Mouse (Mus musculus): Measurements from ENCODE around the gene Ptprcap. TPM values are rescaled to one million over a fixed set of nuclear protein-coding genes. Genes with fewer than 3 reads are reported as not detected.

Gene Ptprcap
- total RNA-seq, 2 experiments from 2014 or later = 1.3 to 1.8 TPM

Other genes with a start within 250 kb of the Ptprcap start
- 10 to 100 TPM; 15.7 to 19.6 TPM for gene Tcirg1, start 246.5 kb upstream of the Ptprcap start, total RNA-seq (2021)
- 100 to 1,000 TPM; 137 to 152 TPM for gene Ndufs8, start 240.8 kb upstream of the Ptprcap start, total RNA-seq (2021)
- 1 to 10 TPM; 2.6 to 3.8 TPM for gene Aldh3b1, start 223.8 kb upstream of the Ptprcap start, total RNA-seq (2021)
- 10 to 100 TPM; 16.2 to 16.5 TPM for gene Unc93b1, start 218.4 kb upstream of the Ptprcap start, total RNA-seq (2021)
- gene Aldh3b3, start 195.0 kb upstream of the Ptprcap start, total RNA-seq (2021) = under 1 TPM in 1 of 2 experiments, not detected in 1; 0.27 TPM
- 1 to 10 TPM; 1.0 to 1.4 TPM for gene Aldh3b2, start 181.3 kb upstream of the Ptprcap start, total RNA-seq (2021)
- gene Acy3, start 167.0 kb upstream of the Ptprcap start, total RNA-seq (2021) = 1 to 10 TPM; 2.0 to 2.7 TPM
- not detected for gene Tbx10, start 160.9 kb upstream of the Ptprcap start, total RNA-seq (2021)
- gene Nudt8, start 153.0 kb upstream of the Ptprcap start, total RNA-seq (2021) = 10 to 100 TPM in 1 of 2 experiments, 1 to 10 TPM in 1; 8.8 to 13.3 TPM
- 1 to 10 TPM; 1.2 to 1.8 TPM for gene Gm49405, start 153.0 kb upstream of the Ptprcap start, total RNA-seq (2021)
- gene Doc2g, start 150.3 kb upstream of the Ptprcap start, total RNA-seq (2021) = 1 to 10 TPM; 2.7 to 6.8 TPM
- 100 to 1,000 TPM; 226 to 259 TPM for gene Ndufv1, start 140.8 kb upstream of the Ptprcap start, total RNA-seq (2021)
- gene Gstp1, start 115.6 kb upstream of the Ptprcap start, total RNA-seq (2021) = 100 to 1,000 TPM; 301 to 332 TPM
- gene Gstp2, start 107.6 kb upstream of the Ptprcap start, total RNA-seq (2021) = 10 to 100 TPM; 33.9 to 45.2 TPM
- not detected for gene Gstp3, start 94.0 kb upstream of the Ptprcap start, total RNA-seq (2021)
- not detected for gene Cabp2, start 72.0 kb upstream of the Ptprcap start, total RNA-seq (2021)
- gene Cdk2ap2, start 56.4 kb upstream of the Ptprcap start, total RNA-seq (2021) = 10 to 100 TPM; 28.8 to 34.1 TPM
- 100 to 1,000 TPM; 202 to 203 TPM for gene Pitpnm1, start 53.6 kb upstream of the Ptprcap start, total RNA-seq (2021)
- gene Aip, start 27.7 kb upstream of the Ptprcap start, total RNA-seq (2021) = 100 to 1,000 TPM; 106 to 133 TPM
- gene Gpr152, start 13.8 kb upstream of the Ptprcap start, total RNA-seq (2021) = not detected
- not detected for gene Cabp4, start 9.6 kb upstream of the Ptprcap start, total RNA-seq (2021)
- gene Coro1b, start 5.0 kb upstream of the Ptprcap start, total RNA-seq (2021) = 10 to 100 TPM; 75.7 to 81.1 TPM
- 10 to 100 TPM; 27.8 to 43.1 TPM for gene Rps6kb2, start 9.8 kb downstream of the Ptprcap start, total RNA-seq (2021)
- gene Carns1, start 21.9 kb downstream of the Ptprcap start, total RNA-seq (2021) = 1 to 10 TPM; 5.5 to 7.8 TPM
- gene Tbc1d10c, start 37.7 kb downstream of the Ptprcap start, total RNA-seq (2021) = 1 to 10 TPM; 1.5 to 1.9 TPM
- gene Ppp1ca, start 38.5 kb downstream of the Ptprcap start, total RNA-seq (2021) = 100 to 1,000 TPM; 292 to 320 TPM
- 10 to 100 TPM in 1 of 2 experiments, 1 to 10 TPM in 1; 6.1 to 10.8 TPM for gene Rad9a, start 48.1 kb downstream of the Ptprcap start, total RNA-seq (2021)
- gene Clcf1, start 60.6 kb downstream of the Ptprcap start, total RNA-seq (2021) = 1 to 10 TPM in 1 of 2 experiments, under 1 TPM in 1; 0.84 to 1.2 TPM
- gene AC109138.7, start 60.8 kb downstream of the Ptprcap start, total RNA-seq (2021) = not detected
- gene Pold4, start 78.3 kb downstream of the Ptprcap start, total RNA-seq (2021) = 10 to 100 TPM; 15.9 to 17.8 TPM
- 10 to 100 TPM; 41.1 to 65.6 TPM for gene Ssh3, start 115.6 kb downstream of the Ptprcap start, total RNA-seq (2021)
- 10 to 100 TPM; 69.7 to 72.3 TPM for gene Ankrd13d, start 129.5 kb downstream of the Ptprcap start, total RNA-seq (2021)
- gene Grk2, start 152.6 kb downstream of the Ptprcap start, total RNA-seq (2021) = 100 to 1,000 TPM; 223 to 239 TPM
- 10 to 100 TPM; 66.6 to 82.6 TPM for gene Kdm2a, start 244.7 kb downstream of the Ptprcap start, total RNA-seq (2021)